Mouse (Mus musculus): ENCODE measurements around the gene Rnaseh2b. TPM values are rescaled to one million over a fixed set of nuclear protein-coding genes. Genes with fewer than 3 reads are reported as not detected.

The Rnaseh2b gene
- polyA plus RNA-seq, 1 experiment from 2014 or later = 57.8 TPM

DNA sequence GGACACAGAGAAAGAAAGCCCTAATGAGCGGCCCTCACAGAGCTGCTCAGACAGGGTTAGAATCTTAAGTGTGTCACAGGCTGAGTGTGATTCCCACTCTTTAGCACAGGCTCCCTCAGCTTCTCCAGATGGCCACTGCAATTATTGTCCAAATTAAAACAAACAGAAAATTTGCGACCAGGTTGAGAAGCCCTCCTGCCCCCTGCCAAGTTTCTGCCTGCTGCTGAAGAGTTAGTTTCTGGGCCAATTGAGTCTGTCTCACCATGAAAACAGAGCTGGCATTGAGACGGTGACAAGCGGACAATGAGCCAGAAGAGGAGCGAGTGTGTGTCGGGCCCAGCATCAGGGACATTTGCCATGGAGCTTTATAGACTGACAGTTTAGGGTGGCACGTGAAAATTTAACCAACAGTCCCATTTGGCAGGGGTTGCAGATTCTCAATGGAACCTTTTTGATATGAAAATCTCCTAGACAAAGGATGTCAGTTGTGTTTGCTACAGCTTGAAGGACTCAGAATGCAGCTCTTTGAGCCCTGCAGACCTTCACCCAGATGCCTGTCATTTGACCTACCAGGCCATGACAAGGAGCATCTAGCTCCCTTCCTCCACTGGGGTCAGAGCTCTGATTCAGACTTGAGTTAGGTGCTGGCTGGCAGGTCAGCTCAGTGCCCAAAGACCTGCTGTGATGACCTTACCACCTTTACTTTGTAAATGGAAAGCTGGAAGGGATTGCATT, 123.8 kb downstream of the Rnaseh2b start:
- H3K27ac ChIP-seq = peak overlapping the region; percentile 30; the same call in 1 of the 2 replicates
- no peak overlapping the region for H3K4me3 ChIP-seq
- no peaks in the 10 kb centered on the region for H3K36me3 ChIP-seq
- peaks cover 27% of the 10 kb centered on the region for H3K4me1 ChIP-seq
- 62% methylated on average over 7 of the region's 7 CpGs for WGBS
- no peak for ATAC-seq (ENCODE audit: borderline replicate concordance, extremely low read depth, low FRiP score, low TSS enrichment)
- no peaks in the 10 kb centered on the region for H3K9me3 ChIP-seq
- no peaks in the 10 kb centered on the region for H3K27me3 ChIP-seq
- H3K9ac ChIP-seq = no peak overlapping the region
- H3K4me2 ChIP-seq = no peak overlapping the region

GRCm38 (mm10) chr14:62416742-62417134, 124.3 kb downstream of the Rnaseh2b start:
- peak; percentile 55; the same call in 1 of the 2 replicates for ATAC-seq (ENCODE audit: borderline replicate concordance, extremely low read depth, low FRiP score, low TSS enrichment)
- Histone ChIP-seq H3K9me3 (no peaks in the 10 kb centered on the region), H3K4me3 (no peak overlapping the region), H3K36me3 (no peaks in the 10 kb centered on the region), H3K4me2 (no peak overlapping the region), H3K27ac (peak overlapping the region; percentile 30; the same call in 1 of the 2 replicates), H3K4me1 (peaks cover 27% of the 10 kb centered on the region), H3K9ac (no peak overlapping the region), H3K27me3 (no peaks in the 10 kb centered on the region)
- 30% methylated on average over 1 of the region's 1 CpGs for WGBS

GRCm38 (mm10) chr14:62417501-62417900, 125.1 kb downstream of the Rnaseh2b start:
- ATAC-seq (ENCODE audit: borderline replicate concordance, extremely low read depth, low FRiP score, low TSS enrichment) = no peak

DNA sequence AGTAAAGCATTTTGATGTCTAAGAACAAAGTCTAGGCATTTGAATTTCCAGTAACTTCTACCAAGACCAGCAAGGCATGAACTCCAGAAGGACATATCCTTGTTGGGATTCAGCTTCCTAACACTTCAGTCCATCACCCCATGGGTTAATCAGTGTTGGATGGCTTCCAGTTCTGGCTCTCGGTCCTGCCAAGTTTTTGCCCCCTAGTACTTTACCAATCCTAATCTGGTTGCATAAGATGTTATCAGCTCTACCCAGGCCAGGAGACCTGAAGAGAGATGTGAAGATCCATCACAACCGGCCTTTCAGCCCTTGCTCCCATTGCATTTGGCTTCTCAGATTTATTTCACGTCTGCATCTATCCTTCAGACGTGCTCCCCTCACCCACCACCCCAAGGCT, 129.9 kb downstream of the Rnaseh2b start:
- ATAC-seq (ENCODE audit: borderline replicate concordance, extremely low read depth, low FRiP score, low TSS enrichment) = no peak
- 41% methylated on average over 4 of the region's 4 CpGs for WGBS
- Histone ChIP-seq H3K4me1 (peaks cover 8% of the 10 kb centered on the region), H3K9me3 (no peaks in the 10 kb centered on the region), H3K36me3 (no peaks in the 10 kb centered on the region), H3K4me2 (no peak overlapping the region), H3K9ac (no peak overlapping the region), H3K27me3 (no peaks in the 10 kb centered on the region), H3K4me3 (no peak overlapping the region), H3K27ac (no peak overlapping the region)

More at GRCm38 (mm10) chr14:62417501-62417900, 125.1 kb downstream of the Rnaseh2b start:
- H3K4me2 ChIP-seq = no peak overlapping the region
- no peak overlapping the region; the same call in 1 of the 2 replicates for H3K27ac ChIP-seq
- WGBS = 67% methylated on average over 3 of the region's 3 CpGs
- H3K27me3 ChIP-seq = no peaks in the 10 kb centered on the region
- peaks cover 27% of the 10 kb centered on the region for H3K4me1 ChIP-seq
- no peak overlapping the region for H3K9ac ChIP-seq
- H3K4me3 ChIP-seq = no peak overlapping the region
- H3K36me3 ChIP-seq = no peaks in the 10 kb centered on the region
- no peaks in the 10 kb centered on the region for H3K9me3 ChIP-seq

Other genes starting within 250 kb of the Rnaseh2b start
- 0.54 and 0.96 TPM in 2 replicates for gene Dleu7, start 458 bp downstream of the Rnaseh2b start, polyA plus RNA-seq (2015; fragmentation: Nextera tagmentation; extraction: Ambion mirVana)
- gene Gucy1b2, start 163.7 kb downstream of the Rnaseh2b start, polyA plus RNA-seq (2015; fragmentation: Nextera tagmentation; extraction: Ambion mirVana) = 0.33 and 0.57 TPM in 2 replicates

Measured in lung, embryonic 15.5 days (tissue).